Mouse (Mus musculus): ENCODE measurements around the gene Podxl2. TPM values are rescaled to one million over a fixed set of nuclear protein-coding genes. Genes with fewer than 3 reads are reported as not detected.

Gene Podxl2
- polyA plus RNA-seq, 1 experiment from 2014 or later: 44.1 TPM

GRCm38 (mm10) chr6:88811396-88811795 is 63.4 kb downstream of the Podxl2 start:
- ATAC-seq (ENCODE audit: extremely low read depth, insufficient number of reproducible peaks, low FRiP score, low TSS enrichment): no peak
- Histone ChIP-seq H3K27me3 (replicated peaks) (no peaks in the 10 kb centered on the region), H3K4me2 (no peak overlapping the region), H3K27ac (replicated peaks) (0 out of 2 replicates have a peak overlapping the region, but pooled peaks have one; percentile 20), H3K36me3 (no peaks in the 10 kb centered on the region), H3K4me3 (no peak overlapping the region), H3K4me1 (peaks cover 26% of the 10 kb centered on the region), H3K9ac (no peak overlapping the region), H3K9me3 (no peaks in the 10 kb centered on the region)
- 22% methylated on average over 6 of the region's 7 CpGs for WGBS

GRCm38 (mm10) chr6:88810291-88810690 is 64.6 kb downstream of the Podxl2 start:
- Histone ChIP-seq H3K9ac (no peak overlapping the region), H3K27ac (replicated peaks) (no peak overlapping the region)
- 61% methylated on average over 3 of the region's 3 CpGs for WGBS

GRCm38 (mm10) chr6:88809091-88810037 is 65.5 kb downstream of the Podxl2 start:
- H3K36me3 ChIP-seq: no peaks in the 10 kb centered on the region
- no peak overlapping the region for H3K4me3 ChIP-seq
- no peak overlapping the region for H3K4me2 ChIP-seq
- H3K9ac ChIP-seq: peak overlapping the region; percentile 41; the same call in 1 of the 2 replicates
- ATAC-seq (ENCODE audit: extremely low read depth, insufficient number of reproducible peaks, low FRiP score, low TSS enrichment): no peak
- 0 out of 2 replicates have a peak overlapping the region, but pooled peaks have one; percentile 5 for H3K27ac ChIP-seq (replicated peaks)
- H3K4me1 ChIP-seq: peaks cover 26% of the 10 kb centered on the region
- 50% methylated on average over 23 of the region's 23 CpGs for WGBS
- H3K27me3 ChIP-seq (replicated peaks): no peaks in the 10 kb centered on the region
- H3K9me3 ChIP-seq: no peaks in the 10 kb centered on the region

More at GRCm38 (mm10) chr6:88810291-88810690, 64.6 kb downstream of the Podxl2 start:
- ATAC-seq (ENCODE audit: extremely low read depth, insufficient number of reproducible peaks, low FRiP score, low TSS enrichment): no peak
- Histone ChIP-seq H3K4me2 (no peak overlapping the region), H3K4me3 (no peak overlapping the region), H3K27me3 (replicated peaks) (no peaks in the 10 kb centered on the region), H3K36me3 (no peaks in the 10 kb centered on the region), H3K4me1 (peaks cover 26% of the 10 kb centered on the region), H3K9me3 (no peaks in the 10 kb centered on the region)

- Histone ChIP-seq H3K36me3 (no peaks in the 10 kb centered on the region), H3K27me3 (replicated peaks) (no peaks in the 10 kb centered on the region), H3K4me3 (no peak overlapping the region), H3K4me1 (peaks cover 41% of the 10 kb centered on the region), H3K27ac (replicated peaks) (no peak overlapping the region), H3K4me2 (no peak overlapping the region), H3K9me3 (no peaks in the 10 kb centered on the region), H3K9ac (no peak overlapping the region)
- ATAC-seq (ENCODE audit: extremely low read depth, insufficient number of reproducible peaks, low FRiP score, low TSS enrichment): no peak
- WGBS: 87% methylated on average over 17 of the region's 17 CpGs
Observed at GRCm38 (mm10) chr6:88804966-88805577, 69.8 kb downstream of the Podxl2 start.

GRCm38 (mm10) chr6:88803957-88804695 is 70.7 kb downstream of the Podxl2 start:
- Histone ChIP-seq H3K27me3 (replicated peaks) (no peaks in the 10 kb centered on the region), H3K4me1 (peaks cover 32% of the 10 kb centered on the region), H3K4me2 (no peak overlapping the region), H3K9me3 (no peaks in the 10 kb centered on the region), H3K9ac (no peak overlapping the region), H3K27ac (replicated peaks) (no peak overlapping the region), H3K36me3 (no peaks in the 10 kb centered on the region), H3K4me3 (no peak overlapping the region)
- WGBS: 42% methylated on average over 4 of the region's 4 CpGs
- 0 out of 2 replicates have a peak, but pooled peaks have one; percentile 23 for ATAC-seq (ENCODE audit: extremely low read depth, insufficient number of reproducible peaks, low FRiP score, low TSS enrichment)

GRCm38 (mm10) chr6:88803051-88803450 is 71.8 kb downstream of the Podxl2 start:
- H3K27ac ChIP-seq (replicated peaks): no peak overlapping the region
- H3K4me3 ChIP-seq: no peak overlapping the region
- ATAC-seq (ENCODE audit: extremely low read depth, insufficient number of reproducible peaks, low FRiP score, low TSS enrichment): no peak
- 67% methylated on average over 7 of the region's 7 CpGs for WGBS
- no peak overlapping the region for H3K4me2 ChIP-seq
- H3K27me3 ChIP-seq (replicated peaks): no peaks in the 10 kb centered on the region
- H3K36me3 ChIP-seq: no peaks in the 10 kb centered on the region
- no peaks in the 10 kb centered on the region for H3K9me3 ChIP-seq
- H3K9ac ChIP-seq: no peak overlapping the region
- peaks cover 30% of the 10 kb centered on the region for H3K4me1 ChIP-seq

- Histone ChIP-seq H3K27ac (replicated peaks) (peak overlapping the region; percentile 42), H3K9me3 (no peaks in the 10 kb centered on the region), H3K9ac (no peak overlapping the region), H3K4me1 (peaks cover 30% of the 10 kb centered on the region), H3K4me2 (no peak overlapping the region), H3K4me3 (no peak overlapping the region), H3K27me3 (replicated peaks) (no peaks in the 10 kb centered on the region), H3K36me3 (no peaks in the 10 kb centered on the region)
- WGBS: 14% methylated on average over 3 of the region's 3 CpGs
- 0 out of 2 replicates have a peak, but pooled peaks have one; percentile 30 for ATAC-seq (ENCODE audit: extremely low read depth, insufficient number of reproducible peaks, low FRiP score, low TSS enrichment)
Observed at GRCm38 (mm10) chr6:88800735-88801134, 74.1 kb downstream of the Podxl2 start.

- WGBS: 73% methylated on average over 7 of the region's 7 CpGs
- Histone ChIP-seq H3K4me2 (no peak overlapping the region), H3K4me1 (peaks cover 30% of the 10 kb centered on the region), H3K9ac (no peak overlapping the region), H3K9me3 (no peaks in the 10 kb centered on the region), H3K27me3 (replicated peaks) (no peaks in the 10 kb centered on the region), H3K36me3 (no peaks in the 10 kb centered on the region), H3K27ac (replicated peaks) (peak overlapping the region; percentile 42), H3K4me3 (no peak overlapping the region)
- ATAC-seq (ENCODE audit: extremely low read depth, insufficient number of reproducible peaks, low FRiP score, low TSS enrichment): no peak
Observed at GRCm38 (mm10) chr6:88800191-88800590, 74.7 kb downstream of the Podxl2 start.

GRCm38 (mm10) chr6:88794561-88794971 is 80.3 kb downstream of the Podxl2 start:
- 68% methylated on average over 14 of the region's 14 CpGs for WGBS
- H3K4me2 ChIP-seq: no peak overlapping the region
- ATAC-seq (ENCODE audit: extremely low read depth, insufficient number of reproducible peaks, low FRiP score, low TSS enrichment): no peak
- H3K4me3 ChIP-seq: no peak overlapping the region
- no peak overlapping the region for H3K27ac ChIP-seq (replicated peaks)
- no peak overlapping the region for H3K9ac ChIP-seq
- H3K27me3 ChIP-seq (replicated peaks): no peaks in the 10 kb centered on the region
- peaks cover 24% of the 10 kb centered on the region for H3K4me1 ChIP-seq
- no peaks in the 10 kb centered on the region for H3K36me3 ChIP-seq
- H3K9me3 ChIP-seq: no peaks in the 10 kb centered on the region

GRCm38 (mm10) chr6:88793872-88794271 is 81.0 kb downstream of the Podxl2 start:
- H3K27ac ChIP-seq (replicated peaks): no peak overlapping the region
- ATAC-seq (ENCODE audit: extremely low read depth, insufficient number of reproducible peaks, low FRiP score, low TSS enrichment): no peak

GRCm38 (mm10) chr6:88793243-88793642 is 81.6 kb downstream of the Podxl2 start:
- peaks cover 26% of the 10 kb centered on the region for H3K4me1 ChIP-seq
- no peaks in the 10 kb centered on the region for H3K9me3 ChIP-seq
- no peak overlapping the region for H3K4me2 ChIP-seq
- 60% methylated on average over 2 of the region's 2 CpGs for WGBS
- no peak for ATAC-seq (ENCODE audit: extremely low read depth, insufficient number of reproducible peaks, low FRiP score, low TSS enrichment)
- H3K27me3 ChIP-seq (replicated peaks): no peaks in the 10 kb centered on the region
- H3K27ac ChIP-seq (replicated peaks): no peak overlapping the region
- H3K9ac ChIP-seq: no peak overlapping the region
- no peaks in the 10 kb centered on the region for H3K36me3 ChIP-seq
- H3K4me3 ChIP-seq: no peak overlapping the region

More at GRCm38 (mm10) chr6:88793872-88794271, 81.0 kb downstream of the Podxl2 start:
- 84% methylated on average over 13 of the region's 13 CpGs for WGBS
- Histone ChIP-seq H3K4me2 (no peak overlapping the region), H3K36me3 (no peaks in the 10 kb centered on the region), H3K9ac (no peak overlapping the region), H3K27me3 (replicated peaks) (no peaks in the 10 kb centered on the region), H3K4me1 (peaks cover 24% of the 10 kb centered on the region), H3K9me3 (no peaks in the 10 kb centered on the region), H3K4me3 (no peak overlapping the region)
